Mouse (Mus musculus) heart, embryonic 14.5 days (tissue): ENCODE results near the gene Dpysl5. TPM values are rescaled to one million over a fixed set of nuclear protein-coding genes. Genes with fewer than 3 reads are reported as not detected.
"Not testable (repeated sequence)": the region's sequence is repeated elsewhere in the genome, so short reads cannot be mapped to it uniquely, and the experiment has no call there.

Experiments
- ATAC-seq: fragments of 200-750 bp; cut with Nextera tagmentation; 2 replicates; pipeline ENCODE4 v1.8.0; 2017; ENCODE audit warnings: low read depth, moderate TSS enrichment; ENCODE audit not compliant: insufficient number of reproducible peaks, insufficient read depth, low FRiP score
- H3K27ac ChIP-seq, 2 experiments: fragments of 200-500 bp in 1 of 2; fragments of 300-500 bp in 1 of 2; sonication (generic) in 1 of 2; replicated peaks in 1 of 2; 2 replicates each; pipeline ENCODE4 v1.5.1; 2012 to 2014; ENCODE audit warnings: low read depth in 2 of 2, low read length in 2 of 2, control low read depth in 1 of 2, mild to moderate bottlenecking in 1 of 2, mixed read lengths in 1 of 2; ENCODE audit not compliant: control insufficient read depth in 1 of 2, insufficient read depth in 1 of 2
- H3K27me3 ChIP-seq: fragments of 300-500 bp; sonication (generic); 2 replicates; pipeline ENCODE4 v1.6.1; 2014; ENCODE audit warnings: mild to moderate bottlenecking, low read length, control low read depth; ENCODE audit not compliant: control insufficient read depth, insufficient read depth
- H3K36me3 ChIP-seq: fragments of 300-500 bp; sonication (generic); 2 replicates; pipeline ENCODE4 v1.6.1; 2014; ENCODE audit warnings: mild to moderate bottlenecking, control low read depth, low read length, mixed read lengths; ENCODE audit not compliant: control insufficient read depth, insufficient read depth
- H3K4me1 ChIP-seq, 2 experiments: fragments of 200-500 bp in 1 of 2; fragments of 300-500 bp in 1 of 2; sonication (generic) in 1 of 2; 2 replicates each; pipeline ENCODE4 v1.6.1; 2012 to 2014; ENCODE audit warnings: low read length in 2 of 2, control low read depth in 1 of 2, mixed read lengths in 1 of 2; ENCODE audit not compliant: control insufficient read depth in 2 of 2, insufficient read depth in 2 of 2
- H3K4me2 ChIP-seq: fragments of 300-500 bp; sonication (generic); 2 replicates; pipeline ENCODE4 v1.6.1; 2014; ENCODE audit warnings: mild to moderate bottlenecking, low read length
- H3K4me3 ChIP-seq, 2 experiments: fragments of 200-500 bp in 1 of 2; fragments of 300-500 bp in 1 of 2; sonication (generic) in 1 of 2; 2 replicates each; pipeline ENCODE4 v1.5.1; 2012 to 2014; ENCODE audit warnings: low read length in 2 of 2, mild to moderate bottlenecking in 2 of 2, control low read depth in 1 of 2, low read depth in 1 of 2, moderate library complexity in 1 of 2; ENCODE audit not compliant: control insufficient read depth in 1 of 2, insufficient read depth in 1 of 2
- H3K9ac ChIP-seq: fragments of 300-500 bp; sonication (generic); 2 replicates; pipeline ENCODE4 v1.6.1; 2014; ENCODE audit warnings: mild to moderate bottlenecking, low read length
- H3K9me3 ChIP-seq: fragments of 300-500 bp; sonication (generic); 2 replicates; pipeline ENCODE4 v1.6.1; 2016; ENCODE audit warnings: low read length, control low read depth; ENCODE audit not compliant: control insufficient read depth
- WGBS: fragments of 180-500 bp; shearing (Covaris S2); extraction: QIAGEN DNeasy Blood & Tissue Kit; methylation state at CpG from one replicate; pipeline ENCODE4 v1.1.7; 2014; 5-methylcytosine and 5-hydroxymethylcytosine counted together
- polyA plus RNA-seq: library from polyadenylated mRNA; unstranded; fragments of >200 nt; fragmentation: Nextera tagmentation; extraction: Ambion mirVana; gene quantifications from 2 replicates; pipeline ENCODE4 v1.2.1, GENCODE M21; 2014

The Dpysl5 gene
- polyA plus RNA-seq, 1 experiment from 2014 or later: 3.3 TPM

- H3K9me3 ChIP-seq: no peaks in the 10 kb centered on the region
- ATAC-seq: no peak
- H3K4me3 ChIP-seq: no peak overlapping the region
- peaks cover 26% of the 10 kb centered on the region for H3K36me3 ChIP-seq
- H3K27ac ChIP-seq: no peak overlapping the region
- no peaks in the 10 kb centered on the region for H3K27me3 ChIP-seq
- no peaks in the 10 kb centered on the region for H3K4me1 ChIP-seq
- WGBS: 66% methylated on average over 5 of the region's 5 CpGs
- H3K4me2 ChIP-seq: no peak overlapping the region
- no peak overlapping the region for H3K9ac ChIP-seq
Measured at GRCm38 (mm10) chr5:30679593-30679992, 31.8 kb upstream of the Dpysl5 start.

DNA sequence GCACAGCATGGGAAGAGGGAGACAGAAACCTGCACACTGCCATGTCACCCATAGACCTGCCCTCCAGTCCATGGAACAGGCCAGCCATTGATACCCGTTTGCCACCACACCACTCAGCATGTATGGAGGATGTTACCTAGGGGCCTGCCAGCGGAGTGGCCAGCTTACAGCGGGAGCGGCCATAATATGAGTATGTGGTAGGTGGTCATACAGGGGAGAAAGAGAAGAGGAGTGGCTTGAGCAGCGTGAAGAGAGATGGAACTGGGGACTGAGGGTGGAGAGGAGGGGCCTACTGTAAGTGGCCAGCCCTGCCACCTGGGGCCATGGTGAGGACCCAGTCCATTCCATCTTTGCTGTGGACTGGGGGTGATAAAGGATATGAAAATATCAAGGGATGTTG is 29.4 kb upstream of the Dpysl5 start:
- ATAC-seq: no peak
- WGBS: 78% methylated on average over 5 of the region's 5 CpGs
- Histone ChIP-seq H3K27me3 (no peaks in the 10 kb centered on the region), H3K4me2 (no peak overlapping the region), H3K36me3 (0 out of 2 replicates have a peak, but pooled peaks cover 3% of the 10 kb centered on the region), H3K4me3 (no peak overlapping the region), H3K9ac (no peak overlapping the region), H3K27ac (no peak overlapping the region), H3K9me3 (no peaks in the 10 kb centered on the region), H3K4me1 (no peaks in the 10 kb centered on the region)

- H3K27ac ChIP-seq: no peak overlapping the region
Measured at GRCm38 (mm10) chr5:30682967-30683600, 28.3 kb upstream of the Dpysl5 start.

DNA sequence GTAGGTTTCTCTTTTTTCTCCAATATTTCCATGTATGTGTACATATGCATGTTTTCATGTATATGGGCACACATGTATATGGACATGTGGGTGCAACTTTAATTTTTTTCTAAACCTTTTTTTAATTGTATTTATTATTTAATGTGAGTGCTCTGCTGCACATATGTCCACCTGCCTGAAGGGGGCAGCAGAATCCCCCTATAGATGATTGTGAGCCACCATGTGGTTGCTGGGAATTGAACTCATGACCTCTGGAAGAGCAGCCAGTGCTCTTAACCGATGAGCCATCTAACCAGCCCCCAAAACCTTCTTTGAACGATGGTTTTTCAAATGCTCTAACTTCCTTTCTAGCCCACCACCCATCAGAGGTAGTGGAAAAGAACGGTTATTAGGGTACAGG is 27.4 kb upstream of the Dpysl5 start:
- ATAC-seq: no peak

More at GRCm38 (mm10) chr5:30682967-30683600, 28.3 kb upstream of the Dpysl5 start:
- ATAC-seq: no peak
- Histone ChIP-seq H3K4me1 (no peaks in the 10 kb centered on the region), H3K4me2 (no peak overlapping the region), H3K9me3 (no peaks in the 10 kb centered on the region), H3K36me3 (no peaks in the 10 kb centered on the region), H3K27me3 (no peaks in the 10 kb centered on the region), H3K9ac (no peak overlapping the region), H3K4me3 (no peak overlapping the region)

GRCm38 (mm10) chr5:30686781-30687180 is 24.6 kb upstream of the Dpysl5 start:
- 44% methylated on average over 3 of the region's 3 CpGs for WGBS
- Histone ChIP-seq H3K27me3 (no peaks in the 10 kb centered on the region), H3K9me3 (no peaks in the 10 kb centered on the region), H3K9ac (no peak overlapping the region), H3K4me1 (no peaks in the 10 kb centered on the region), H3K27ac (no peak overlapping the region), H3K4me3 (no peak overlapping the region), H3K4me2 (no peak overlapping the region), H3K36me3 (no peaks in the 10 kb centered on the region)
- no peak for ATAC-seq

More for the DNA sequence above, 27.4 kb upstream of the Dpysl5 start:
- Histone ChIP-seq H3K4me3 (no peak overlapping the region), H3K9me3 (no peaks in the 10 kb centered on the region), H3K9ac (no peak overlapping the region), H3K27me3 (no peaks in the 10 kb centered on the region), H3K4me2 (no peak overlapping the region), H3K36me3 (no peaks in the 10 kb centered on the region), H3K4me1 (no peaks in the 10 kb centered on the region), H3K27ac (no peak overlapping the region)
- WGBS: 75% methylated on average over 3 of the region's 3 CpGs

DNA sequence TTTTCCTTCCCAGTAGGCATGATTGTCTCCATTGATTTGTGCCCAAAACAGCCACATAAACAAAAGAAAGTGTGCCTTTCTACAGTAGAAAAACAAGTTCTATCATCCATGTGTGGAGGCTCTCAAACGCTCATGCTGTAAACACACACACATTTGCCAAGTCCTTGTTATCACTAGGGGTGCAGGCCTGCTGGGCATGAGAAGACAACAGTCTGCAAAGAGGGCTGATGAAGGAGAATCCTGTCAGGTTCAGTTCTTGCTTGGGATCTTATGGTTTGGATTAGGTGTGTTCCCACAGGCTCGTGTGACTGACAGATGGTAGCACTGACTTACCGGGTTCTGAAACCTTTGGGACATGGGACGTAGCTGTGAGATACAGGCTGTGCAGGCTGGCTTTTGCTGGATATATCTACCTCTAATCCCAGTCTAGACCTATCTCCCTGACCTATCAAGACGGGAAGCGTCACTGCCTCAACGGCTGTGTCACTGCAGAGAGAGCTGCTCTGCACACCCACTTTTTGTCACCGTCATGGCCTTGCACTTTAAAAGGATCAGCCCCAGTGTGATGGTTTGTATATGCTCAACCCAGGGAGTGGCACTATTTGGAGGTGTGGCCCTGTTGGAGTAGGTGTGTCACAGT is 10.9 kb upstream of the Dpysl5 start:
- no peaks in the 10 kb centered on the region for H3K36me3 ChIP-seq
- peaks cover 4% of the 10 kb centered on the region; the same call in 1 of the 2 replicates for H3K27me3 ChIP-seq
- 66% methylated on average over 8 of the region's 8 CpGs for WGBS
- no peak overlapping the region for H3K9ac ChIP-seq
- H3K9me3 ChIP-seq: no peaks in the 10 kb centered on the region
- no peak overlapping the region for H3K4me3 ChIP-seq
- ATAC-seq: no peak
- no peak overlapping the region for H3K4me2 ChIP-seq
- no peak overlapping the region for H3K27ac ChIP-seq
- H3K4me1 ChIP-seq: peaks cover 0 to 6% of the 10 kb centered on the region in 2 experiments; a peak in 1 of 4 replicates

- not testable (repeated sequence) for H3K27ac ChIP-seq
Measured at GRCm38 (mm10) chr5:30701373-30701772, 10.0 kb upstream of the Dpysl5 start.

More at GRCm38 (mm10) chr5:30701373-30701772, 10.0 kb upstream of the Dpysl5 start:
- 31% methylated on average over 4 of the region's 4 CpGs for WGBS
- H3K9ac ChIP-seq, H3K4me1 ChIP-seq, H3K4me2 ChIP-seq, H3K4me3 ChIP-seq, H3K27me3 ChIP-seq, H3K9me3 ChIP-seq, H3K36me3 ChIP-seq, ATAC-seq: not testable (repeated sequence)
